Mouse (Mus musculus): ENCODE results near the gene Vmn1r1. TPM values are rescaled to one million over a fixed set of nuclear protein-coding genes. Genes with fewer than 3 reads are reported as not detected.
"Not testable (repeated sequence)": the region's sequence is repeated elsewhere in the genome, so short reads cannot be mapped to it uniquely, and the experiment has no call there.

Vmn1r1 gene
- total RNA-seq (2021) = not detected
- long read RNA-seq, experiment 1 = 0 reads
- long read RNA-seq, experiment 2 = 0 reads

DNA sequence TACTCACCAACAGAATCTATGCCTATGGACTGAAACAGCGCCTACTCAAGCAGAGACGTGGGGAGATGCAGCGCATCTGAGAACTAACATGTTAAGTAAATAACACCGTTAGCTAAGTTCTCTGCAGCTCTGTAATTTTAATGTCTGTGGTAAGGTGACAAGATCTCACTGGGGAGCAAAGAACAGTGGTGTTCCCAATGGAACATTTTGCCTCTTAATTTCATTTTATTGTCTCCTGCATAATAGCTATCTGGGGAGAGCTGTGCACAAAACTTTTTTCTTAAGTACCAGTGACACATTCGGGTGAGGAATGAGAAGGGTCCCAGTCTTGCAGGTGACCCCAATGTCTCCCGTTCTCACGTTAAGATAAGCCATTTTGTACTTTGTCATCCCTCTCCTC is at the start of gene Vmn1r1:
TSS of gene Vmn1r1 (minus strand) at position 101 of the 400 bp plus-strand sequence.
- no peak for DNase-seq (ENCODE audit: low spot score in 2 of 2)

DNA sequence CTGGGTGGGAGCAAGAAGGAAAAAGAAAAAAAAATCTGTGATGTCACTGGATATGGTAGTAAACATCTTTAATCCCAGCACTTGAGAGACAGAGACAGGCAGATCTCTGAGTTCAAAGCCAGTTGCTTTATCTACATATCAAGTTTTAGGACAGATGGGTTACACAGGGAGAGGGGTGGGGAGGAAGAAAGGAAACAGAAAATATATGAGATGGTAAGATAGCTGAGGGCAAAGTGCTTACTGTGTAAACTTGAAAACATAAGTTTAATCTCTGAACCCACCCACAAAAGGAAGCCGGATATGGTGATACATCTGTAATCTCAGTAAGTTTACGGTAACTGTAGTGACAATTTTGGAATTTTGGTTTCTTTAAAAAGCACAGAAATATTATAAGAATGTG is 46.0 kb upstream of the Vmn1r1 start:
- DNase-seq (ENCODE audit: low spot score in 2 of 2) = no peak

DNA sequence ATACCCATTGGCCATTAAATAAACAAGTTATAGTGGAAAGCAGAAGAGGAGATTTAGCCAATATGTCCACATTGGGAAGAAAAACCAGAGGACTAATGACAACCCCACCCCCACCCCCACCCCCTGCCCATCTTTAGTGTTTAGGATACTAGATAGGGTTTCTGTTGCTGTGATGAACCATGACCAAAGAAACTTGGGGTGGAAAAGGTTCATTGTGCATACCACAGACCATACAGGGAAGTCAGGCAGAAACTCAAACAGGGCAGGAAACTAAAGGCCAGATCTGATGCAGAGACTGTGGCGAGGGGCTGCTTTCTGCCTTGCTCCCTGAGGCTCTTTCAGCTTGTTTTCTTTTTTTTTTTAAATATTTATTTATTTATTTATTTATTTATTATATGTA is 28.3 kb upstream of the Vmn1r1 start:
- no peak for DNase-seq (ENCODE audit: low spot score in 2 of 2)

DNA sequence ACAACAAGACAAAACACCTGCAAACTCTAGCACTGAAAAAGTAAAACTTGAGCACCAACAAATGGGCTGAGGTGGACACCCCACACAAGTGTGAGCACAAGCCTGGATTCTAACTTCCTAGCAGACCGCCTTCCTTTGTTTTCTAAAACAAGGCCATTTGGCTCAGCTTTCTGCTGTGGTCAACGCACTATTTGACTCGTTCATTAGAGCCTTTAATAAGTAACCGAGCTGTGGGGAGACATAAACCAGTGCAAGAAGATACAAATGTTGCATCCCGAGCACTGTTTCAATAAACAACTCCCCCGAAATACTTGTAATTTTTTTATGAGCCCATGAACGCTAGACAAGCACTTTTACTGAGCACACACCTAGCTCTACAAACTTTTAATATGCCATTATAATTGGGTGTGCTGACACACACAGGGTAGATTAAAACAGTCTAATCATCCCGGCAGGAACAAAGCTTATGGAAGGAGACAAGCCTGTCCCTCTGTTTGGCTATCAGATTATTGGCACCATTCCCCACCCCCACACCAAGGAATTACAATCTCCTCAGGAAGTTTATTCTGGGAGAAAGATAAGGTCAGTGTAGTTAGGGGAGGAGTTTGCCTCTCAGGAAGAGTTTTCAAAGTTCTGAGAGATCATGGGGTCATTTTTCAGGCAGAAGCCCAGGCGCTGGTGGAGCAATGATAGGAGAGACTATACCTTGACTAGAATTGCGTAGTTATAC is 27.7 kb upstream of the Vmn1r1 start:
- no peak for DNase-seq (ENCODE audit: low spot score in 2 of 2)

DNA sequence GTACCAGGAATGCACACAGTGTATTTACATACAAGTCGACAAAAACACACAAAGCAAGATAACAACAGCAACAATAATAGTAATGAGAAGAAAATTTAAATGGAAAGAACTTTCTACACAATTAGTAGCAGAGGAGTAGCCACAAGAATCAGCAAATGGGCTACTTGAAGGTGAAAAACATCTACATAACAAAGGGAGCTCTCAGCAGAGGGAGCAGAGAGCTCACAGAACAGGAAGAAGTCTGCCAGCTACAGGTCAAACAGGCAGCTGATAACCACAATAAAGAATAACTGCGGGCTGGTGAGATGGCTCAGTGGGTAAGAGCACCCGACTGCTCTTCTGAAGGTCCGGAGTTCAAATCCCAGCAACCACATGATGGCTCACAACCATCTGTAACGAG is 26.9 kb upstream of the Vmn1r1 start:
- DNase-seq (ENCODE audit: low spot score in 2 of 2) = no peak

DNA sequence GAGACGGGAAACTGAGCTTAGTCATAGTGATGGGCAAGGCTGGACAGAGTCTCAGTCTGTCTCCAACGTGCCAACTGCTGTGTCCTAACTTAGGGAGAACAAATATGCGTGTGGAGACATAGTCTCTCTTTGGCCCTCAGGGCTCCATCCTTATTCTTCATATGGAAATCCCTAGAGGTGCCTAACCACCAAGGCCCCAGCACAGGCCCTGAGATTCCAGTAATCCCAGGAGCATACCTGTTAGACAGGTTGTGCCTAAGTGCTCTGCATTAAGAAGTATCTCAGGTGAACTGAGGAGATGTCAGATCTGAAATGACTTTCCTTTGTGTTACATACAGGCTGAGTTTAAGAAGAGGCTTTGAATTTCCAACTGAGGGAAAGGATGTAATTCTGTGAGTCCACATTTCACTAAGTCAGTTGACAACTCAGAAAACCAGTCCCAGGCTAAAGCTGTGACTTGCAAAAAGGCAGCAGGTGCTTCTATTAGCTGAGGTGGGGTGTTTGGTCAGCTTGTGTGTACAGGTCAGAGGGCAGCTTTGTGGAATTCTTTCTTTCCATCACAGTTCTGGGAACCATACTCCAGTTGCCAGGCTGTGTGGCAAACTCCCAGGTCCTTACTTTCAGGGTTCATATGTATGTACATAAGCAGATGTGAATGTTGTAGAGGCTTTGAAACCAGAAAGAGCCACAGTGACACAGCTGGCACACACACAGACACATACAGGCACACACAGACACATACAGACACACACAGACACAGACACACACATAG is 25.6 kb upstream of the Vmn1r1 start:
- DNase-seq (ENCODE audit: low spot score in 2 of 2) = no peak

DNA sequence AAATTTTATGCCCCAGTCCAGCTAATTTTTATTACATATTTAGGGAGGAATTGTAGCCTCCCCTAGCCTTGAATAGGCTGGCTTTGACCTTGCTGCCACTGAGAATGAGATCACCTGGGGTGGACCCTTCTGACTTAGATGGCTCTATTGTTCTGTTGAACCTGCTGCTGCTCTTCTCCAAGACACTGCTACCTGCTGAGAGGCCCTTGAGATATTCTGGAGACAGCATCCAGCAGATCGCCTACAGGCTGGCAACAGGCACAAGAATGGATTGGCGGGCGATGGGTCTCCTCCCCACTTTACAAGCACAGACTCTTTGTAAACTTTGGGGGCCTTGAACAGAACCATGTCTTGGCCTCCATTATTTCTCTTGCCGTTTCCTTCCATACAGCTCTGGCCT is 18.2 kb upstream of the Vmn1r1 start:
- DNase-seq (ENCODE audit: low spot score in 2 of 2) = not testable (repeated sequence)

DNA sequence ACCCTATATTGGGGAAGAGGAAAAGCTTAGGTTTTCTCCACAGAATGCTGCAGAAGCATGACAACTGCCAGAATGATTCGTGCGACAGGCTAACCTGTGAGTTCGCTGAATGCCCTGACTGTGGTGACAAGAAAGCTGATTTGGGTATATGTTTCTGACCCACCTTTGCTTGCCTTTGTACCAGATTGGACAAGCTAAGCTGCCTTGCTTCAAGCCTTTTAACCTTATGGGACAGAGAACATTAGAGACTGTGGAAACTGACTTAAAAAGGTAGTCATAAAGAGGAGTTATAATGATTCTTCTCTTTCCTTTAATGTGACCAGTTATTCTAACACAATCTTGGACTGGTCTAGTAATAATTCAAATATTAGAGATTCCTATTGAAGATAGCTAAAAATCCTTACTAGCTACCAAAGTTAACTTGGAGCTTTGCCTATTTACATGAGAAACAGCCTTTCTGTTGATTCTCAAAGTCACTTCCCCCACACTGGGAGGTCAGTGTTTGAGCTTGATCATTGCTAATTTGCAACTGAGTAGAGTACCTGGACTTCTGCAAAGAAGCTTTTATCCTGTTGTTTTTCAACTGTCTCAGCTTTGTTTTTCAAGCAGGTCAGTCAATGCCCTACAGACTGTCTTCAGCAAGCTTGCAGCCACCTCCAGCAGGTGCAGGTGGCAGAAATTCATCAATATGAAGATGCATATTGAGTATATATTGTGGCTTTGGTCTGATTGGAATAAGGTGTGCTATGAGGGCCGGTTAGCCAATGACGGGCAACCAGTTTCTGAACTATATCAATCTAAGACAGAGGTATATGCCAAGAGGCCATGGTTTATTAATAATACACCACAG is 17.4 kb upstream of the Vmn1r1 start:
- no peak for DNase-seq (ENCODE audit: low spot score in 2 of 2)

DNA sequence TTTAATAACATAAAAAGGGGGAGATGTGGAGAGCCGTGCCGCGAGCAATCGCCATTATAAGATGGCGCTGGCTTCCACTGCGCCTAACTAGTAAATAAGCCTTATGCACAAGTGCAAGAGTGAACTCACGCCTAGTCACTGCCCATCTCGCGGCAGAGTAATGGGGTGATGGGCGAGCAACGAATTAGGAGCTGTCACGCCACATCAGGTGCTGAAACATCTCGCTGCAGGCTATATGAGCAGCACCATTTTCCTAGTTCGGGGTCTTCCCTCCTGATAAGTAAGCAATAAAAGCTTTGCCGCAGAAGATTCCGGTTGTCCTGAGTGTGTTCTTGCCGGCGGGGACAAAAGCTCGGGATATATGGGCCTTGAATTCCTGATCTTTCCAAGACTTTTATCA is 12.7 kb upstream of the Vmn1r1 start:
- DNase-seq (ENCODE audit: low spot score in 2 of 2) = not testable (repeated sequence)

DNA sequence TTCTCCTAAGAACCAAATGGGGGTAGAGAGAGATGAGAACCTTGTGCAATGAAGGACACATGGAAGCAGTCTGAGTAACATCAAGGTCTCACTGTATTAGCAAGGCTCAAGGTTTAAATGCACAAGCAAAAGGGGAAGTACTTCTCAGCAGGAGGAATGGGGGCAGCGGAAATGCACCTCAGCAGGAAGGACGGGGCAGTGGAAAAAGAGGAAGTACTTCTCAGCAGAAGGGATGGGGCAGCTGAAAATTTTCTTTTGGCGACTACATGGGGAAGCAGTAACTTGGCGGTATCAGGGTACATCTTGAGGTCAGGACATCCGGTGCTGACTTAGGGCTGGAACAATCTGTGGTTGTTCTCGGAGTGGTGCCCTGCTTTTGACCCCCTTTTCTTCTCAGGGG is 5.9 kb upstream of the Vmn1r1 start:
- DNase-seq (ENCODE audit: low spot score in 2 of 2) = not testable (repeated sequence)

DNA sequence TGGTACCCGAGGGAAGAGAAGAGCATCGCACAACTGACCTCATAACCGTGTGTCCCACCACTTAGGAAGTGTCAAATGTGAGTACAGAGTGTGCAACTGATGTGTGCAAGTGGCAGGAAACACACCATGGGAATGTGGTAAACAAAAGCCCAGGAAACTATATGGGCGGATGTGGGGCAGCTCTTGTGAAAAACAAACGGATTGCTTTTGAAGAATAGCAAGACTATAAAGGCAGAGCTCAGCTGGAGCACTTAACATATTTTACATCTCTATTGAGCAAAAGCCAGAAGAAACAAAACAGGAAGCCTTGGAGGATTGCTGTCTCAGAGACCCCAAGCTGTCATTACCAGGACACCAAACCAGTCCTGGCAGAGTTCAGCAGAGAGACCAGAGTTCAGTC is 1.3 kb downstream of the Vmn1r1 start:
- DNase-seq (ENCODE audit: low spot score in 2 of 2) = no peak

DNA sequence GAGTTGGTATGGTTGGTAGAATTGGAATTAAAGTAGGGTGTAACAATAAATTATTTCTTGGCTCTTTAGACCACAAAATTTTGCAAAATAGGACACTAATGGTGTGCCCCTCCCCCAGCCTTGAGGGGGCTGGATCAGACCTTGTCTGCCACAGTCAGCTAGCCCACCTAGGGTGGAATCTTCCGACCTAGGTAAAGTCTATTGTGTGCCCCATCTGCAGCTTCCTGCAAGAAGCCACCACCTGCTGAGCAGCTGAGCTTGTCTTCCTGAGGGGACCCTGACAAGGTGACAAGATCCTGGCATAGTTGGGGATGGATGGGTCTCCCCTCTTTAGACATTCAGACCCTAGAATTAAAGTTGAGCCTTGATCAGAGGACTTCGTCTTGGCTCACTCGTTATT is 4.7 kb downstream of the Vmn1r1 start:
- DNase-seq (ENCODE audit: low spot score in 2 of 2) = no peak

DNA sequence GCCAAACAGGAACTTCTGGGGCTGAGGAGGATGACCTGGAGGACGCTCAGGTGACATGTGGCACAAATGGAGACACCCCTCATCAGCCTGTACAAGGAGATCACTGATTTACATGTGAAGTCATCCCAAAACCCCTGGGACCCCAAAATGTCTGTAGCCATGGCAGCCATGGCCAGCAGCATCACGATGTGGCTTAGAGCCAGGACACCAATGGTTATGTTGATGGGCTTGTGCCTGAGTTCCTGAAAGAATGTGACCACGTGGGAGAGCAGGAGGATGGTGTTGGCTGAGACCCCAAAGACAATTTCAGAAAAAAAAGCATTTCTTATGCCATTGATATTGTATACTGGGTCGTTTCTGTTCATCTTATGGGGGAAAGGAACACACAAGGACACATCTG is 6.6 kb downstream of the Vmn1r1 start:
- no peak for DNase-seq (ENCODE audit: low spot score in 2 of 2)

DNA sequence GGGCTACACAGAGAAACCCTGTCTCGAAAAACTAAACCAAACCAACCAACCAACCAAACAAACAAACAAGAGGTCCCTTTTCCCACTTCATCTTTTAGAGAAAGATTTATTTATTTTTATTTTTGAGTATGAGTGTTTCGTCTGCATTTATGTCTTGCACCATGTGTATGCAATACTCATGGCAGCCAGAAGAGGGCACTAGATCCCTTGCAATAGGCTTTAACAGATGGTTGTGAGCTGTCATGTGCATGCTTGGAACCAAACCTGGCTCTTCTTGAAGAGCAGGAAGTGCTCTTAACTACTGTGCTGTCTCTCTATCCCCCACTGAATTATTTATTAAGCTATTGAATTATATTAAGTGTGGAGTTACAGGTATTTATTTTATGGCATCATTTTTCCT is 14.3 kb downstream of the Vmn1r1 start:
- DNase-seq (ENCODE audit: low spot score in 2 of 2) = no peak

DNA sequence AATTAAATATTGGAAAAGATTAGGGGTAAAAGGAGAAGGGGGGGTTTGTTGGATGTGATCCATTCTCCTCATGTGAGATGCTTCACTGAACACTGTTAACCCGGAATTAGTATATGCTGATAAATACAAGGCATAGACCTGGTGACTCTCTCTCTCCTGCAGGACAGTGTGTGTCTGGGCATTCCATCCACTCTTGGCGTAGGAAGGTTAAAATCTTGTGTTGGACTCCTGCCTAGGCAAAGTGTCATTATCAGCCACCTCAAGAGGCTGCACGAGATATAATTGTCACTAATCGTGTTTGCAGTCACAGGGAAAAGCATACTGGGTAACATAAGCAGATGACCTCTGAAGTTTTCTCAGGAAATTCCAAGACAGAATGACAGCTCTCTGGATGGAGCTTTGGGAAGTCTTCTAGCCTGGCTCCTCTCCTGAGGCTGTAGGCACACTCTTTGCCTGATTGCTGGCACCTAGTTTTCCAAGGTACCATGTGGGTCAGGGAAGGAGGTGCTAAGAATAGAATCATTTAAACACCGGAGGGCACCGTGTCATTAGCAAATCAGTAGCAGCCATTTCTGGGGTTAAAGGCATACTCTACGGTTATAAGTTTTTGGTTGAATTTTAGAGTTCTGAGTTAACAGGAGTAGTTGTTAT is 15.3 kb downstream of the Vmn1r1 start:
- DNase-seq (ENCODE audit: low spot score in 2 of 2) = no peak

DNA sequence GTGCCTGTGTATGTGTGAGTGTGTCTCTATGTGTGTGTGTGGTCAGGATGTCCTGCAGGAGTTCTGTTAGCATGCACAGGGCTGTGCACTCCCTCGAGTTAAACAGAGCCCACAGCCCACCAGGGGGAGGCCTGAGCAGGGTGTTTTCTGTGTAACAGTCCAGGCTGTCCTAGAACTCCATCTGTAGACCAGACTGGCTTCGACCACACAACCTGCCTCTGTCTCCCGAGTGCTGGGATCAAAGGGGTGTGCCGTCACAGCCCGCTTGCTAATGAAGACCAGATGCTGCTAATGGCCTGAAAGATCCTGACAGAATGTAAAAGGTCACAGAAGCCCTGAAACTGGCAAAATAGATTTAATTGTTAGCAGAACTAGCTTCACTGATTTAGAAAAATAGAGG is 18.7 kb downstream of the Vmn1r1 start:
- DNase-seq (ENCODE audit: low spot score in 2 of 2) = no peak

DNA sequence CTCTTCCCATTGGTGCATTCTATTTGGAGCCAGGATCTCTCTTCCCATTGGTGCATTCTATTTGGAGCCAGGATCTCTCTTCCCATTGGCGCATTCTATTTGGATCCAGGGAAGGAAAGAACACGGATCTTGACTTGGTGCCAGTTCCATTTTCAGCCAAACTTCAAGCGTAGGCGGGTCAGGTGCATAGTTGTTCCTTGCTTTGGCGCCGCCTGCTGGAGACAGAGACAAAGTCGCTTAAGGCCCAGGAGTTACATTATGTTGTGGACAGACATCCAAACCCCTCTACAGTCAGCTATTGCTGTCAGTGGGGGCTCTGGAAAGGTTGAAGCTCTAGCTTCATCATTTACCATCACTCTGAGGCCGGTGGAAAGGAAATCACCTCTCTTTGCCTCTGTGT is 21.0 kb downstream of the Vmn1r1 start:
- no peak for DNase-seq (ENCODE audit: low spot score in 2 of 2)

DNA sequence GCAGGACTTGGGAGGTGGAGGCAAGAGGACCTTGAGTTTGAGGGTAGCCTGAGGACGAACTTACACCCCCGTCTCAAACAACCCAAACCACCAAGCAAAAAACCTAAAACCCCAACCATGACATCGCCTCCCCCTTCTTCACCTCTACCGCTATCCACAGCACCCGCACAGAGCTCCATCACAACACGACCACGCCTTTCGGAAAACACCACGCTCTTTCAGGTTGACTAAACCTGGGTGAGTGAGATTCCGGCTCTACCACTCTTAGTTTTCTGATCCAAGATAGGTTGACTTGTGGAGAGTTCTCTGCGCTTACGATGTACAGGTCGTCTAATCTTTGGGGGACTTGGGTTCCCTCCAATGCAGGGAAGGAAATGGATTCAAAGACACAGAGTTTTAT is 21.6 kb downstream of the Vmn1r1 start:
- no peak for DNase-seq (ENCODE audit: low spot score in 2 of 2)

DNA sequence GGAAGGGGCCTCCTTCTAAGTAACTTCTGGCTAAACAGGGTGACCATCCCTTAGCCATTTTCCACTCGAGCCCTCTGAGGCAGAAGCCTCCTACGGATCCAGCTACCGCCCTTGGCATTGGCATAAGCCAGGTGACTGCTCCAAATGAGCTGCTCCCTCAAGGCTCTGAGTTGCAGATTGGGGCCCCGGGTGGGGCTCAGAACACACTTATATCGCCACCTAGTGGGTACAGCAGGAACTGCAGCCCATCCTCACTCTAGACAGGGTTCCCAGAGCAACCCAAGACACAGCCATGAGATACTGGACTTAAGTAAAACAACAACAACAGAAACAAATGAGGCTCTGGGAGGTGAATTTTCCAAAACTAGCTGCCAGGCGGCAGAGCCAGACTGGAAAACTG is 23.9 kb downstream of the Vmn1r1 start:
- DNase-seq (ENCODE audit: low spot score in 2 of 2) = peak; percentile 76 to 77

DNA sequence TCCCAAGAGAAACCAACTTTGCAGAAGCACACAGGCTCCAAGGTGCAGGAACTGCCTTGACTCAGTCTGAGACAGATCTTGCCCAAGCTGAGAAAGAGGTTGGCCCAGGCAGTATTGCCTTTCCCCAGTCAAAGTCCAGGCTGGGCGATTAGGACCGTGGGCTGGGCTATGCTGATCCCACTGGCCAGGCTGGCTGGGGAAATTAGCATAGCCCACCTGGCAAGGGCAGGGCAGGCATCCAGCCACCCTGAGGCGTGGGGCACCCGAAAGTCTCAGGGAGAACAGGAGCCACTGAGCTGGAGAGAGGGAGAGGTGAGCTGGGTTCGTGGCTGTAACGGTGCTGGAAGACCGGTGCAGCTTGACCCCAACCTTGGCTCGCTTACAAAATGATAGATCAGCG is 24.3 kb downstream of the Vmn1r1 start:
- no peak for DNase-seq (ENCODE audit: low spot score in 2 of 2)

DNA sequence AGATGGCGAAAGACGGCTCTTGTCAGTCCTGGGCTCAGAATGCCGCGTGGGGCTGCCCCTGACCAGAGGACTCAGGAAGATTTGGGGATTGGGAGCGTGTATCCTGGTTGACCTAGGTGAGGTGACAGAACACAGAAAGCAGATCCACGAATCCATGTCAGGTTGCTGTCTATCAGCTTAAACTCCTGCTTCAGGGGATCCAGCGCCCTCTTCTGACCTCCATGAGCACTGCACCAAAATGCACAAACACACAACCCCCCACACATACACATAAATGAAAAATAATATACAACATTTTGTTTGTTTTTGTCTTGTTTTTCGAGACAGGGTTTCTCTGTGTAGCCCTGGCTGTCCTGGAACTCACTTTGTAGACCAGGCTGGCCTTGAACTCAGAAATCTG is 26.1 kb downstream of the Vmn1r1 start:
- DNase-seq (ENCODE audit: low spot score in 2 of 2) = no peak

All from layer of hippocampus, postnatal 14 days (tissue).